Mouse (Mus musculus) CH12.LX (cell line): Measurements from ENCODE around the gene Zfp239.

Experiments used
- BHLHE40 ChIP-seq: IDR thresholded peaks from 2 replicates; pipeline ENCODE4 v1.6.1; 2011; ENCODE audit warnings: mild to moderate bottlenecking, low read depth, low read length, improper control_type of control experiment
- CTCF ChIP-seq, 2 experiments: IDR thresholded peaks in 1 of 2; conservative IDR thresholded peaks in 1 of 2; 2 replicates each; pipeline ENCODE4 v1.5.1; 2011 to 2012; ENCODE audit warnings: low read depth in 2 of 2, low read length in 2 of 2, improper control_type of control experiment in 1 of 2, inconsistent platforms in 1 of 2, mild to moderate bottlenecking in 1 of 2, moderate library complexity in 1 of 2
- RAD21 ChIP-seq: IDR thresholded peaks from 2 replicates; pipeline ENCODE4 v1.6.1; 2011; ENCODE audit warnings: low read depth, mild to moderate bottlenecking, low read length, improper control_type of control experiment, moderate library complexity
- TBP ChIP-seq: conservative IDR thresholded peaks from 2 replicates; pipeline ENCODE4 v1.6.1; 2011; ENCODE audit warnings: low read depth, low read length, improper control_type of control experiment
- ZKSCAN1 ChIP-seq: IDR thresholded peaks from 2 replicates; pipeline ENCODE4 v1.6.1; 2012; ENCODE audit warnings: low read depth, inconsistent platforms, low read length, improper control_type of control experiment, borderline replicate concordance

DNA sequence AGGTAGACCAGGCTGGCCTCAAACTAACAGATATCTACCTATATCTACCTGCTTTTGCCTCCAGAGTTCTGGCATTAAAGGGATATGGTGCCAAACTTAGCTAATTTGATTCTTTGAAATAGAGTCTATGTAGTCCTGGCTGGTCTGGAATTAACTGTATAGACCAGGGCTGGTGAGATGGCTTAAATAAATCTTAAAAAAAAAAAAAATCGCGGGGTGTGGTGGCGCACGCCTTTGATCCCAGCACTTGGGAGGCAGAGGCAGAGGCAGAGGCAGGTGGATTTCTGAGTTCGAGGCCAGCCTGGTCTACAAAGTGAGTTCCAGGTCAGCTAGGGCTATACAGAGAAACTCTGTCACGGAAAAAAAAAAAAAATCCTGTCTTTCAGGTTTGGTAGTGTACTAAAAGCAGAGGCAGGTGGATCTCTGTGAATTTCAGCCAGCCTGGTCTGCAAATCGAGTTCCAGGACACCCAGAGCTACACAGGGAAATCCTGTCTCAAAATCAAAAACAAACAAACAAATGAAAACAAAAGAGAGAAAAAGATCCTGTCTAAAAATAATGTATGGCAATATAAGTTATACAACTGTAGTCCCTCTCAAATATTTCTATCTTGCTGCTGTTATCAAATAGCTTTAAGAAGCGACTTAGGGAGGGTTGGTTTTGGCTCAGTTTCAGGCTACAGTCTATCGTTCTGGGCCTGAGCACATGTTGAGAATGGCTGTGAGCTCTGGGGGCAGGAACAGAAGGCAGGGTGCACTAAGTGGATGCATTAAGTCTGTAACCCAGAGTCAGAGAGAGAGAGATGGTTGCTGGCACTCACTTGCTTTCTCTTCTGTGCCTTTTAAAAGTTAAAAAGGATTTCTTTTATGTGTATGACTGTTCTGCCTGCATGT is 39.9 kb downstream of the Zfp239 start:
- TF ChIP-seq CTCF (conservative IDR thresholded peaks at IDR 0.05 in 1 of 2, IDR thresholded peaks at IDR 0.05 in 1 of 2; ENCODE audit: low read depth in 2 of 2, low read length in 2 of 2), result no peak
- TF ChIP-seq TBP, result no peak
- no peak for TF ChIP-seq RAD21
- no peak for TF ChIP-seq ZKSCAN1
- TF ChIP-seq BHLHE40, result no peak
